Mouse (Mus musculus): ENCODE results near the gene 9930104L06Rik. TPM values are rescaled to one million over a fixed set of nuclear protein-coding genes. Genes with fewer than 3 reads are reported as not detected.

The 9930104L06Rik gene
- polyA plus RNA-seq, 1 experiment: 3.9 TPM

DNA sequence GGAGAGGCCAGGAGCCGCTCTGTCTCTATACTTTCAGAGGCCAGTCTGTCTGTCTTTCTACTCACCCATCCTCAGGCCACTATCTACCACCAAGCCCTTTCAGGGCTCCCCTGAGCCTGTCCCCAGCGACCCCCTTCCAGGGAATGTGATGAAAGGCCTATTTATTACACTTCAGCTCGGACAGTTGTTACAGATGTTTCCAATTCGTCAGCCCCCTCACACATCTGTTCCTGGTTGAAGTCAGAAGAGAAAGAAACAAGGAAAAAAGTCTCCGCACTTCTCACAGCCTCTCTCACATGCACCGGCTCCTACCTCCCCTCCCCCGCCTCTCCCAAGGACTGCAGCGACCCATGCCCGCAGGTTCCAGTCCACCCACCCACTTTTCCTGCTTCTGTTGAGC lies 35.5 kb downstream of the 9930104L06Rik start:
- Histone ChIP-seq H3K4me3 (ENCODE audit: insufficient read depth, low read depth, low read length) (no peak overlapping the region), H3K4me1 (ENCODE audit: control insufficient read depth, insufficient read depth, insufficient read length, low read length) (no peaks in the 10 kb centered on the region), H3K27ac (replicated peaks; ENCODE audit: low read depth, low read length) (no peak overlapping the region)

- H3K27ac ChIP-seq (replicated peaks; ENCODE audit: low read depth, low read length): no peak overlapping the region
- H3K4me1 ChIP-seq (ENCODE audit: control insufficient read depth, insufficient read depth, insufficient read length, low read length): no peaks in the 10 kb centered on the region
- H3K4me3 ChIP-seq (ENCODE audit: insufficient read depth, low read depth, low read length): no peak overlapping the region
Observed at GRCm38 (mm10) chr4:124973296-124973695, 36.4 kb downstream of the 9930104L06Rik start.

GRCm38 (mm10) chr4:124978201-124978600 lies 41.4 kb downstream of the 9930104L06Rik start:
- Histone ChIP-seq H3K4me3 (ENCODE audit: insufficient read depth, low read depth, low read length) (no peak overlapping the region), H3K27ac (replicated peaks; ENCODE audit: low read depth, low read length) (no peak overlapping the region)

GRCm38 (mm10) chr4:124983893-124984526 lies 47.2 kb downstream of the 9930104L06Rik start:
- Histone ChIP-seq H3K4me3 (ENCODE audit: insufficient read depth, low read depth, low read length) (no peak overlapping the region), H3K27ac (replicated peaks; ENCODE audit: low read depth, low read length) (no peak overlapping the region), H3K4me1 (ENCODE audit: control insufficient read depth, insufficient read depth, insufficient read length, low read length) (peaks cover 3% of the 10 kb centered on the region; the same call in 1 of the 2 replicates)

More at GRCm38 (mm10) chr4:124978201-124978600, 41.4 kb downstream of the 9930104L06Rik start:
- no peaks in the 10 kb centered on the region for H3K4me1 ChIP-seq (ENCODE audit: control insufficient read depth, insufficient read depth, insufficient read length, low read length)

GRCm38 (mm10) chr4:124984871-124985670 lies 48.2 kb downstream of the 9930104L06Rik start:
- Histone ChIP-seq H3K4me1 (ENCODE audit: control insufficient read depth, insufficient read depth, insufficient read length, low read length) (peaks cover 3% of the 10 kb centered on the region; the same call in 1 of the 2 replicates), H3K4me3 (ENCODE audit: insufficient read depth, low read depth, low read length) (no peak overlapping the region), H3K27ac (replicated peaks; ENCODE audit: low read depth, low read length) (no peak overlapping the region)

DNA sequence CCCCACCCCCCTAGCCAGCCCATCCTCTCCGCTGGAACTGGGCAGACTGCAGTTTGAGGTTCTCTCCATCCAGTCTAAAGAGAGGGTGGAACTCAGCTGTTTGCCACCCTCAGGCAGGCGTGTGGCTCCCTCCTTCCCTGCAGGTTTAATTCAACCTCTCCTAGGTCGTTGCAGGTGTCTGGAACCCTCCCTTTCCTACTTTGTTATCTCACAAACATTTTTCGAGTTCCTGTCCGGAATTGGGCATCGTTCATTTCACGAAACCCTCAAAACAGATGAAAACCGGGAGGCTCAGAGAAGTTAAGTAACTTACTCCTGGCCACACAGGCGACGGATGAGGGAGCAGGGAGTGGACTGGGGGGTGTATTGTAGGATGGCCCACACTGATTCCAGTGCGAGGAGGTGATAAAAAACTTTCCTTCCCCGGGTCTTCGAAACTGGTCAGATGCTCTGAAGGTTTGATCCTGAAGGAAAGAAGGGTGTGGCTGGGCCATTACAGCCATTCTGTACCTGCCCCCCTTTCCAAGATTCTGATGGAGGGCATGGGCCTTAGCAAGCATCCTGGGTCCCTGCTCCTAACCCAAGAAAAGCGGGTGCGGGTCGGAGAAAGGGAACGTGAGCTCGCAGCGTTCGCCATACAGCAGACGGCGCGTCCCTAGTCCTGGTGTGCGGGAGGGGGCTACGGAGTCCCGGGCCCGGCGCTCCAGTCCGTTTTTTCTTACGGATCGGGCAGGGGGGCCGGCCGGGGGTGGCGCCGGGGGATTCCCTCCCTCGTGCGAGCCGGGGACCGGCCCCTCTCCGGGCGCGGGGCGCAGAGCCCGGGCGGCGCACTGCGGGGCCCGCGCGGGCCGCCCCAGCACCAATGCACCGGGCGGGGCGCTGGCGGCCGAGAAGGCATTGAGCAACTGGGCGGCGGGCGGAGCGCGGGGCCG lies 49.1 kb downstream of the 9930104L06Rik start, which contains the start of gene Rspo1:
Rspo1 (plus strand) TSS at position 760 of the 932 bp plus-strand sequence.
- H3K4me3 ChIP-seq (ENCODE audit: insufficient read depth, low read depth, low read length): peak within 1 kb of the TSS; percentile 40
- H3K4me1 ChIP-seq (ENCODE audit: control insufficient read depth, insufficient read depth, insufficient read length, low read length): peaks cover 3% of the 10 kb centered on the region; the same call in 1 of the 2 replicates
- no peak within 1 kb of the TSS for H3K27ac ChIP-seq (replicated peaks; ENCODE audit: low read depth, low read length)

DNA sequence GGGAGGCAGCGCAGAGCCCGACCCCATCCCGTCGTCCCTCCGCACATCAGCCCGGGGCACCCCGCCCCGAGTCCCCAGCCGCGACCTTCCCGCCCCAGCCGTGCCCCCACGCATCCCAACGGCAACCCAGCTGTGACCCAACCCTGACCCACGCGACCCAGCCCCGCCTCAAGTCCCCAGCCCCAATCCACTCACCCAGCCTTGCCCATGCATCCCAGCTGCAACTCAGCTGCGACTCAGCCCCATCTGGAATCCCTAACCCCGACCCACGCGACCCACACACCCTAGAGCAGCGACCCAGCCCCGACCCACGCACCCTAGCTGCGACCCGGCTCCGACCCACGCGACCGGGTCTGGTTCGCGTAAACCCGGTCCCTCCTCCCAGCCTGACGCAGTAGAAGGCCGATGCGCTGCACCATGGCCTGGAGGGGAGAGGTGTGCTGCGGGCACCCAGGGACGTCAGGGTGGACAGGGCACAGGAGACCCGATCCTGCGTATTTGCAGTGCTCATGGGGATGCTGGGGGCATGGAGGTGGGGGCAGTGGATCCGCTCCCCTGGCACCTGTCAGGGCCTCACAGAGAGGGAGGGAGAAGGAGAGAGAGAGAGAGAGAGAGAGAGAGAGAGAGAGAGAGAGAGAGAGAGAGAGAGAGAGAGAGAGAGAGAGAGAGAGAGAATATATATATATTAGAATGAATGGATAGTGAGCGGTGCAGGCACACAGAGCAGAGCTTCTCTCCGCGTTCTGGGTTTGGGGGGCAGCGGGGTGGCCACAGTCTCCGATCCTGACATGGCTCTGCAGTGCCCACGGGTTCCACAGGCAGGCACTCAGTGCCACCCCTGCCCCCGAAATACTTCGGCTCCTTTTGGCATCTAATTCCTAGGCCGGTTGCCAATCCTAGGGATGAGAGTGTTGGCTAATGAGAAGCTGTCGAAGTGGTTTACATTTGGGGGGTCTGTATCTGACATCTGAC lies 50.2 kb downstream of the 9930104L06Rik start:
- Histone ChIP-seq H3K4me3 (ENCODE audit: insufficient read depth, low read depth, low read length) (peak overlapping the region; percentile 40), H3K4me1 (ENCODE audit: control insufficient read depth, insufficient read depth, insufficient read length, low read length) (peaks cover 3% of the 10 kb centered on the region; the same call in 1 of the 2 replicates), H3K27ac (replicated peaks; ENCODE audit: low read depth, low read length) (no peak overlapping the region)

DNA sequence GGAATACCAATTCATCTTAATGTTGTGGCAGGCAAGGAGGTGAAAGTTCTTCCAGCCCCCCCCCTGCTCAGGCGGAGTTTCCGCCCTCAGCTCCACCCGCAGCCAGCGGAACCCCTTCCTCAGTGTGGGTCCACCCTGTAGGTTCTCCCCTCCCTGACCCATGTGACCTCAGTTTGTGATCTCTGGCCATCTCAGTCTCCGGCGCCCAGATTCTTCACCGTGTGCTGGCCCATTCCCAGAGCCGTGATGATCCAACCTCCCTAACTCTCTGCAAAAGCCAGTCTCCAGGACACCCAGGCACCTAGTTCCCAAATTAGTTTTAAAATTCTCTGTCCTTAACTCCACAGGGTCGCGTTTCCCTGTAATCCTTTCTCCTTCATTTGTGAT lies 50.9 kb downstream of the 9930104L06Rik start:
- peaks cover 3% of the 10 kb centered on the region; the same call in 1 of the 2 replicates for H3K4me1 ChIP-seq (ENCODE audit: control insufficient read depth, insufficient read depth, insufficient read length, low read length)
- no peak overlapping the region for H3K27ac ChIP-seq (replicated peaks; ENCODE audit: low read depth, low read length)
- H3K4me3 ChIP-seq (ENCODE audit: insufficient read depth, low read depth, low read length): peak overlapping the region; percentile 37

- no peak overlapping the region for H3K27ac ChIP-seq (replicated peaks; ENCODE audit: low read depth, low read length)
- no peak overlapping the region for H3K4me3 ChIP-seq (ENCODE audit: insufficient read depth, low read depth, low read length)
- peaks cover 3% of the 10 kb centered on the region; the same call in 1 of the 2 replicates for H3K4me1 ChIP-seq (ENCODE audit: control insufficient read depth, insufficient read depth, insufficient read length, low read length)
Observed at GRCm38 (mm10) chr4:124988382-124988781, 51.5 kb downstream of the 9930104L06Rik start.

- peaks cover 3% of the 10 kb centered on the region; the same call in 1 of the 2 replicates for H3K4me1 ChIP-seq (ENCODE audit: control insufficient read depth, insufficient read depth, insufficient read length, low read length)
- no peak overlapping the region for H3K27ac ChIP-seq (replicated peaks; ENCODE audit: low read depth, low read length)
- no peak overlapping the region for H3K4me3 ChIP-seq (ENCODE audit: insufficient read depth, low read depth, low read length)
Observed at GRCm38 (mm10) chr4:124989787-124990253, 53.0 kb downstream of the 9930104L06Rik start.

- peaks cover 3% of the 10 kb centered on the region; the same call in 1 of the 2 replicates for H3K4me1 ChIP-seq (ENCODE audit: control insufficient read depth, insufficient read depth, insufficient read length, low read length)
- no peak overlapping the region for H3K4me3 ChIP-seq (ENCODE audit: insufficient read depth, low read depth, low read length)
- no peak overlapping the region for H3K27ac ChIP-seq (replicated peaks; ENCODE audit: low read depth, low read length)
Observed at GRCm38 (mm10) chr4:124990325-124990724, 53.5 kb downstream of the 9930104L06Rik start.

Measured in brown adipose tissue, adult 24 weeks (tissue).